Mouse (Mus musculus) ES-E14 (cell line): ENCODE data around the gene Thap8.
A peak's percentile ranks its signal among the peaks of the same experiment; 100 is the strongest.

Experiments
- CHD2 ChIP-seq: IDR thresholded peaks from 2 replicates; pipeline ENCODE4 v1.6.1; 2014; ENCODE audit warnings: mild to moderate bottlenecking, low read depth, low read length, inconsistent platforms
- HCFC1 ChIP-seq: IDR thresholded peaks from 2 replicates; pipeline ENCODE4 v1.6.1; 2012; ENCODE audit warnings: low read length, inconsistent platforms, borderline replicate concordance; ENCODE audit not compliant: insufficient read depth
- MAFK ChIP-seq: IDR thresholded peaks from 2 replicates; pipeline ENCODE4 v1.6.1; 2014; ENCODE audit warnings: mild to moderate bottlenecking, low read depth, low read length, inconsistent platforms; ENCODE audit not compliant: insufficient read depth
- ZC3H11A ChIP-seq: IDR thresholded peaks from 2 replicates; pipeline ENCODE4 v1.6.1; 2012; ENCODE audit warnings: low read depth, mild to moderate bottlenecking, inconsistent platforms, low read length, borderline replicate concordance
- ZNF384 ChIP-seq: IDR thresholded peaks from 2 replicates; pipeline ENCODE4 v1.6.1; 2012; ENCODE audit warnings: low read depth, low read length, inconsistent platforms

GRCm38 (mm10) chr7:30231669-30232454, 48.0 kb upstream of the Thap8 start, which contains the start of the genes Polr2i and Tbcb:
- TF ChIP-seq HCFC1 (peak; percentile 76), ZNF384 (peak; percentile 98), MAFK (0 out of 2 replicates have a peak, but pooled peaks have one; percentile 16), ZC3H11A (no peak), CHD2 (peak; percentile 88)
